23 mouse cellular contexts compared by ENCODE assay signal in the genomic region with DNA sequence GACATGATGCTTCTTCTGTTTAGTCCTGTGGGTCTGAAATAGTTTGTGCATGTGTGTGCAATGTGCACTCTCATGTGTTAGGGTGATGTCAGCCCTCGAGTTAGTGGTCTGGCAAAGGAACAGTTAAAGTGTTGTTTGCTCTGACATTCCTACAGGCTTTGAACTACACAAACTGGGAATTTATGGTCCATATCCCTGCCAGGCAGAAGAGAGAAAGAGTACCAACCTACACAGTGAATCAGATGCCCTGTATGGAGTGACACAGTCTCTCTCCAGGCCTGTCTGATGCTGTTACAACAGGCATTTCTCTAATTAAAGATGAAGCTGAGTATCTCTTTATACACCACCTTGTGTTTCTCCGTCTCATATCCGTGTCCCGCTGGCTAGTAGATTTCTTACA. TPM values are rescaled to one million over a fixed set of nuclear protein-coding genes. Genes with fewer than 3 reads are reported as not detected.
"Had no signal": no experiment of that assay in that cellular context is flagged by ENCODE, and none has a peak within 500 bp of the region (broad histone marks: within the 10 kb centered on the region; RNA-seq: fewer than 3 reads in every experiment).

No protein-coding gene starts in this region.

- H3K4me2 ChIP-seq: lung, embryonic 15.5 days; midbrain, embryonic 11.5 days; midbrain, embryonic 13.5 days; midbrain, embryonic 15.5 days; neural tube, embryonic 12.5 days; stomach, embryonic 15.5 days had no signal

- H3K4me1 ChIP-seq: lung, embryonic 15.5 days; megakaryocyte, embryonic 14.5 days; midbrain, embryonic 13.5 days; midbrain, embryonic 15.5 days; neural tube, embryonic 12.5 days; stomach, embryonic 15.5 days had no signal

- H3K4me3 ChIP-seq: lung, embryonic 15.5 days; megakaryocyte, embryonic 14.5 days; midbrain, embryonic 13.5 days; midbrain, embryonic 15.5 days; neural tube, embryonic 12.5 days; stomach, embryonic 15.5 days had no signal

- H3K9me3 ChIP-seq: lung, embryonic 15.5 days; megakaryocyte, embryonic 14.5 days; midbrain, embryonic 13.5 days; midbrain, embryonic 15.5 days; neural tube, embryonic 12.5 days; stomach, embryonic 15.5 days had no signal

- H3K27me3 ChIP-seq: lung, embryonic 15.5 days; megakaryocyte, embryonic 14.5 days; midbrain, embryonic 13.5 days; midbrain, embryonic 15.5 days; neural tube, embryonic 12.5 days; stomach, embryonic 15.5 days had no signal

- DNase-seq: lung, adult 2 months; lung, postnatal 14 days; lung, postnatal 36 days; right cerebral cortex, postnatal 14 days; thymus, adult 2 months; thymus, postnatal 25 days; thymus, postnatal 4 days had no signal

- ATAC-seq: lung, postnatal 0 days; midbrain, embryonic 13.5 days; midbrain, embryonic 15.5 days had no signal

- H3K27ac ChIP-seq: lung, embryonic 15.5 days; macrophage; midbrain, embryonic 13.5 days; midbrain, embryonic 15.5 days; neural tube, embryonic 12.5 days; stomach, embryonic 15.5 days; stomach, postnatal 0 days had no signal

- H3K9ac ChIP-seq: lung, embryonic 15.5 days; midbrain, embryonic 13.5 days; midbrain, embryonic 15.5 days; neural tube, embryonic 12.5 days; stomach, embryonic 15.5 days had no signal

- H3K36me3 ChIP-seq: lung, embryonic 15.5 days; midbrain, embryonic 13.5 days; midbrain, embryonic 15.5 days; neural tube, embryonic 12.5 days; stomach, embryonic 15.5 days had no signal

RNA-seq across cellular contexts. Expression of a gene that starts 21.2 kb away (rescaled TPM):
- polyA plus RNA-seq: macrophage had no signal

RNA-seq across cellular contexts. Expression of a gene that starts 21.3 kb away (rescaled TPM):
- total RNA-seq: megakaryocyte progenitor cell, adult 5-6 weeks; midbrain, postnatal 0 days; monocyte, adult 5-6 weeks; neutrophil, adult 5-6 weeks had no signal
- polyA plus RNA-seq: macrophage; midbrain, embryonic 11.5 days; midbrain, embryonic 13.5 days; midbrain, embryonic 15.5 days; neural tube, embryonic 14.5 days; testis, adult 2 months had no signal
